8 mouse cellular contexts compared by ENCODE assay signal in genomic region chr14:79535318-79535717, GRCm38 (mm10). TPM values are rescaled to one million over a fixed set of nuclear protein-coding genes. Genes with fewer than 3 reads are reported as not detected.
DNase-seq lines count a peak whose midpoint lies in the region; ATAC-seq and TF ChIP-seq lines count a peak whose summit lies in the region.

No protein-coding gene starts in this region.

- no peaks in the 10 kb centered on the region for H3K27me3 ChIP-seq in heart, adult 2 months (ENCODE audit: control insufficient read depth, insufficient read depth, low read length)
- no peaks in the 10 kb centered on the region for H3K27me3 ChIP-seq in midbrain, embryonic 13.5 days
- H3K27me3 ChIP-seq in hindbrain, embryonic 11.5 days (ENCODE audit: control insufficient read depth, insufficient read depth, low read length) = no peaks in the 10 kb centered on the region

- H3K79me2 ChIP-seq in heart, adult 2 months (replicated peaks; ENCODE audit: control insufficient read depth, insufficient read depth, low read length) = peaks cover 7% of the 10 kb centered on the region

- 0 out of 2 replicates have a peak, but pooled peaks have one; percentile 38 for TF ChIP-seq EP300 in heart, adult 2 months (IDR thresholded peaks at IDR 0.05; ENCODE audit: insufficient read depth, low read depth, low read length)

- H3K4me3 ChIP-seq in heart, adult 2 months = peak overlapping the region; percentile 32
- H3K4me3 ChIP-seq in midbrain, embryonic 13.5 days (replicated peaks) = no peak overlapping the region
- H3K4me3 ChIP-seq in hindbrain, embryonic 11.5 days (ENCODE audit: low read depth, low read length) = no peak overlapping the region

- H3K9me3 ChIP-seq in midbrain, embryonic 13.5 days = no peaks in the 10 kb centered on the region
- no peaks in the 10 kb centered on the region for H3K9me3 ChIP-seq in hindbrain, embryonic 11.5 days (ENCODE audit: control insufficient read depth, low read length)

- peak; percentile 71; the same call in 1 of the 2 replicates for TF ChIP-seq POLR2A in heart, adult 2 months (IDR thresholded peaks at IDR 0.05; ENCODE audit: insufficient read depth, low read depth, low read length)

- peak; percentile 49 for ATAC-seq in neutrophil, adult 5-6 weeks (ENCODE audit: extremely low read depth, insufficient number of reproducible peaks, low FRiP score, poor library complexity, severe bottlenecking)
- ATAC-seq in midbrain, embryonic 13.5 days = no peak
- no peak for ATAC-seq in hindbrain, embryonic 11.5 days (ENCODE audit: low FRiP score)

- H3K4me2 ChIP-seq in midbrain, embryonic 13.5 days (replicated peaks) = no peak overlapping the region
- no peak overlapping the region for H3K4me2 ChIP-seq in hindbrain, embryonic 11.5 days (replicated peaks; ENCODE audit: low read depth, low read length)

- H3K4me1 ChIP-seq in heart, adult 2 months (ENCODE audit: control insufficient read depth, insufficient read depth, low read length) = peaks cover 17% of the 10 kb centered on the region
- no peaks in the 10 kb centered on the region for H3K4me1 ChIP-seq in midbrain, embryonic 13.5 days (replicated peaks)
- H3K4me1 ChIP-seq in hindbrain, embryonic 11.5 days (replicated peaks; ENCODE audit: control insufficient read depth, insufficient read depth, low read length) = no peaks in the 10 kb centered on the region

- peak overlapping the region; percentile 56 for H3K9ac ChIP-seq in heart, adult 2 months (ENCODE audit: low read depth, low read length)
- no peak overlapping the region for H3K9ac ChIP-seq in midbrain, embryonic 13.5 days (replicated peaks)
- H3K9ac ChIP-seq in hindbrain, embryonic 11.5 days (ENCODE audit: low read depth, low read length) = no peak overlapping the region

- TF ChIP-seq CTCF in heart, adult 2 months (IDR thresholded peaks at IDR 0.05) = no peak

- intact Hi-C loops in heart, adult 2 months (cut with DNase I) = loop anchor here (2.0 kb wide), 2 partner anchors 17 to 55 kb away; partner anchors contain the start of genes Elf1 and Wbp4

- DNase-seq in adrenal gland, adult 2 months = peak; percentile 28
- DNase-seq in adrenal gland, postnatal 25 days = no peak
- peak in 1 of 2 experiments; percentile 67 for DNase-seq in heart, adult 2 months
- peak; percentile 76 for DNase-seq in liver
- DNase-seq in MN1 (ENCODE audit: low spot score) = no peak
- DNase-seq in hindbrain, embryonic 11.5 days (ENCODE audit: low spot score) = no peak

- peaks cover 23% of the 10 kb centered on the region for H3K36me3 ChIP-seq in heart, adult 2 months (ENCODE audit: control insufficient read depth, insufficient read depth, low read length)
- no peaks in the 10 kb centered on the region for H3K36me3 ChIP-seq in midbrain, embryonic 13.5 days
- H3K36me3 ChIP-seq in hindbrain, embryonic 11.5 days (ENCODE audit: control insufficient read depth, insufficient read depth, low read length) = no peaks in the 10 kb centered on the region

- H3K27ac ChIP-seq in heart, adult 2 months = peak overlapping the region; percentile 85
- no peak overlapping the region for H3K27ac ChIP-seq in midbrain, embryonic 13.5 days
- no peak overlapping the region for H3K27ac ChIP-seq in hindbrain, embryonic 11.5 days (ENCODE audit: low read depth, low read length)

- 21% methylated on average over 10 of the region's 10 CpGs for WGBS in heart, adult 2 months
- 80% methylated on average over 10 of the region's 10 CpGs for WGBS in midbrain, embryonic 13.5 days
- WGBS in hindbrain, embryonic 11.5 days = 86% methylated on average over 10 of the region's 10 CpGs

RNA-seq across cellular contexts. Expression of gene Sugt1, which starts 52.2 kb away (rescaled TPM):
- 100 to 1,000 TPM; 106 to 130 TPM for total RNA-seq in adrenal gland, adult 2 months (2021)
- polyA plus RNA-seq in adrenal gland, adult 2 months (2012; rRNA removed) = 3.6 and 4.3 TPM in 2 replicates
- total RNA-seq in adrenal gland, postnatal 25 days (2021) = 156 and 173 TPM in 2 replicates
- total RNA-seq in heart, adult 2 months (2021) = 10 to 100 TPM; 52.4 to 64.9 TPM
- polyA plus RNA-seq in heart, adult 2 months (2012; rRNA removed) = 5.7 and 16.9 TPM in 2 replicates
- total RNA-seq in neutrophil, adult 5-6 weeks (2017) = 48.2 and 101 TPM in 2 replicates
- polyA plus RNA-seq in midbrain, embryonic 13.5 days (2015; fragmentation: Nextera tagmentation; extraction: Ambion mirVana) = 130 and 135 TPM in 2 replicates
- 165 and 166 TPM in 2 replicates for polyA plus RNA-seq in hindbrain, embryonic 11.5 days (2014; fragmentation: Nextera tagmentation; extraction: Ambion mirVana)

RNA-seq across cellular contexts. Expression of gene Wbp4, which starts 54.0 kb away (rescaled TPM):
- total RNA-seq in adrenal gland, adult 2 months (2021) = 10 to 100 TPM; 37.9 to 41.6 TPM
- 4.5 and 5.0 TPM in 2 replicates for polyA plus RNA-seq in adrenal gland, adult 2 months (2012; rRNA removed)
- 39.5 and 45.8 TPM in 2 replicates for total RNA-seq in adrenal gland, postnatal 25 days (2021)
- total RNA-seq in heart, adult 2 months (2021) = 10 to 100 TPM; 22.0 to 22.7 TPM
- polyA plus RNA-seq in heart, adult 2 months (2012; rRNA removed) = 3.7 and 7.0 TPM in 2 replicates
- total RNA-seq in neutrophil, adult 5-6 weeks (2017) = 64.7 and 66.0 TPM in 2 replicates
- 48.4 and 49.7 TPM in 2 replicates for polyA plus RNA-seq in midbrain, embryonic 13.5 days (2015; fragmentation: Nextera tagmentation; extraction: Ambion mirVana)
- 59.1 and 61.3 TPM in 2 replicates for polyA plus RNA-seq in hindbrain, embryonic 11.5 days (2014; fragmentation: Nextera tagmentation; extraction: Ambion mirVana)

RNA-seq across cellular contexts. Expression of gene Elf1, which starts 54.3 kb away (rescaled TPM):
- 10 to 100 TPM; 18.0 to 26.6 TPM for total RNA-seq in adrenal gland, adult 2 months (2021)
- polyA plus RNA-seq in adrenal gland, adult 2 months (2012; rRNA removed) = 6.5 and 7.5 TPM in 2 replicates
- 20.8 and 27.7 TPM in 2 replicates for total RNA-seq in adrenal gland, postnatal 25 days (2021)
- total RNA-seq in heart, adult 2 months (2021) = 10 to 100 TPM; 13.3 to 13.7 TPM
- 6.6 and 11.3 TPM in 2 replicates for polyA plus RNA-seq in heart, adult 2 months (2012; rRNA removed)
- 216 and 249 TPM in 2 replicates for total RNA-seq in neutrophil, adult 5-6 weeks (2017)
- polyA plus RNA-seq in midbrain, embryonic 13.5 days (2015; fragmentation: Nextera tagmentation; extraction: Ambion mirVana) = 3.0 and 4.1 TPM in 2 replicates
- 8.7 and 9.4 TPM in 2 replicates for polyA plus RNA-seq in hindbrain, embryonic 11.5 days (2014; fragmentation: Nextera tagmentation; extraction: Ambion mirVana)

Comparison
In these comparisons a context has a peak if more than half of its experiments do, and no peak if none do; other contexts are left out.
1. DNase-seq: peak in adrenal gland, adult 2 months (single experiment) and liver (single experiment); none in adrenal gland, postnatal 25 days (single experiment), MN1 (single experiment) and hindbrain, embryonic 11.5 days (single experiment).